Mouse (Mus musculus): Measurements from ENCODE around the gene Aldh1l1.
"Not testable (repeated sequence)": the region's sequence is repeated elsewhere in the genome, so short reads cannot be mapped to it uniquely, and the experiment has no call there.

Gene Aldh1l1

GRCm38 (mm10) chr6:90620791-90621583 is 134.8 kb downstream of the Aldh1l1 start:
- peak; percentile 58 for DNase-seq (ENCODE audit: low spot score)

- DNase-seq (ENCODE audit: low spot score): no peak
Observed at GRCm38 (mm10) chr6:90621584-90621890, 135.3 kb downstream of the Aldh1l1 start.

GRCm38 (mm10) chr6:90622758-90623455 is 136.7 kb downstream of the Aldh1l1 start:
- no peak for DNase-seq (ENCODE audit: low spot score)

GRCm38 (mm10) chr6:90623456-90623836 is 137.2 kb downstream of the Aldh1l1 start:
- DNase-seq (ENCODE audit: low spot score): no peak

GRCm38 (mm10) chr6:90624184-90624583 is 138.0 kb downstream of the Aldh1l1 start:
- DNase-seq (ENCODE audit: low spot score): no peak

GRCm38 (mm10) chr6:90624733-90625132 is 138.5 kb downstream of the Aldh1l1 start:
- no peak for DNase-seq (ENCODE audit: low spot score)

- DNase-seq (ENCODE audit: low spot score): no peak
Observed at GRCm38 (mm10) chr6:90625207-90625994, 139.2 kb downstream of the Aldh1l1 start.

GRCm38 (mm10) chr6:90627556-90627955 is 141.3 kb downstream of the Aldh1l1 start:
- no peak for DNase-seq (ENCODE audit: low spot score)

GRCm38 (mm10) chr6:90629506-90629905 is 143.3 kb downstream of the Aldh1l1 start:
- DNase-seq (ENCODE audit: low spot score): no peak

GRCm38 (mm10) chr6:90630427-90630826 is 144.2 kb downstream of the Aldh1l1 start:
- no peak for DNase-seq (ENCODE audit: low spot score)

GRCm38 (mm10) chr6:90632526-90632925 is 146.3 kb downstream of the Aldh1l1 start:
- not testable (repeated sequence) for DNase-seq (ENCODE audit: low spot score)

GRCm38 (mm10) chr6:90635081-90635480 is 148.9 kb downstream of the Aldh1l1 start:
- no peak for DNase-seq (ENCODE audit: low spot score)

GRCm38 (mm10) chr6:90635611-90636010 is 149.4 kb downstream of the Aldh1l1 start:
- DNase-seq (ENCODE audit: low spot score): no peak

GRCm38 (mm10) chr6:90643057-90643456 is 156.8 kb downstream of the Aldh1l1 start:
- DNase-seq (ENCODE audit: low spot score): no peak

- DNase-seq (ENCODE audit: low spot score): no peak
Observed at GRCm38 (mm10) chr6:90644965-90645364, 158.7 kb downstream of the Aldh1l1 start.

- DNase-seq (ENCODE audit: low spot score): no peak
Observed at GRCm38 (mm10) chr6:90648391-90648790, 162.2 kb downstream of the Aldh1l1 start.

- DNase-seq (ENCODE audit: low spot score): no peak
Observed at GRCm38 (mm10) chr6:90649279-90649678, 163.1 kb downstream of the Aldh1l1 start.

Data from retina, embryonic 14.5 days (tissue).